Mouse (Mus musculus): Measurements from ENCODE around the gene Hpcal1. TPM values are rescaled to one million over a fixed set of nuclear protein-coding genes. Genes with fewer than 3 reads are reported as not detected.
A peak's percentile ranks its signal among the peaks of the same experiment; 100 is the strongest.

The Hpcal1 gene
- polyA plus RNA-seq, 1 experiment from 2014 or later, result 64.1 TPM

- Histone ChIP-seq H3K4me1 (ENCODE audit: control insufficient read depth, insufficient read depth, low read length) (peaks cover 50% of the 10 kb centered on the region), H3K4me2 (ENCODE audit: low read depth, low read length) (no peak overlapping the region), H3K4me3 (replicated peaks; ENCODE audit: low read length) (no peak overlapping the region), H3K36me3 (ENCODE audit: control insufficient read depth, insufficient read depth, low read length) (no peaks in the 10 kb centered on the region), H3K9me3 (replicated peaks; ENCODE audit: control insufficient read depth, low read length) (no peaks in the 10 kb centered on the region), H3K27me3 (ENCODE audit: control insufficient read depth, insufficient read depth, low read length) (no peaks in the 10 kb centered on the region), H3K9ac (ENCODE audit: low read length) (no peak overlapping the region), H3K27ac (ENCODE audit: low read length) (no peak overlapping the region)
- peak; percentile 58 for ATAC-seq (ENCODE audit: insufficient read depth, low FRiP score)
- 44% methylated on average over 6 of the region's 6 CpGs for WGBS
Measured at GRCm38 (mm10) chr12:17738473-17738872, 47.8 kb downstream of the Hpcal1 start.

GRCm38 (mm10) chr12:17740226-17740625, 49.6 kb downstream of the Hpcal1 start:
- ATAC-seq (ENCODE audit: insufficient read depth, low FRiP score), result no peak
- no peak overlapping the region for H3K4me2 ChIP-seq (ENCODE audit: low read depth, low read length)
- H3K27me3 ChIP-seq (ENCODE audit: control insufficient read depth, insufficient read depth, low read length), result no peaks in the 10 kb centered on the region
- 82% methylated on average over 1 of the region's 1 CpGs for WGBS
- H3K9me3 ChIP-seq (replicated peaks; ENCODE audit: control insufficient read depth, low read length), result no peaks in the 10 kb centered on the region
- no peak overlapping the region for H3K4me3 ChIP-seq (replicated peaks; ENCODE audit: low read length)
- H3K4me1 ChIP-seq (ENCODE audit: control insufficient read depth, insufficient read depth, low read length), result peaks cover 44% of the 10 kb centered on the region
- no peaks in the 10 kb centered on the region for H3K36me3 ChIP-seq (ENCODE audit: control insufficient read depth, insufficient read depth, low read length)
- H3K27ac ChIP-seq (ENCODE audit: low read length), result no peak overlapping the region
- H3K9ac ChIP-seq (ENCODE audit: low read length), result no peak overlapping the region

GRCm38 (mm10) chr12:17741637-17742364, 51.1 kb downstream of the Hpcal1 start:
- Histone ChIP-seq H3K9me3 (replicated peaks; ENCODE audit: control insufficient read depth, low read length) (no peaks in the 10 kb centered on the region), H3K27ac (ENCODE audit: low read length) (peak overlapping the region; percentile 64), H3K36me3 (ENCODE audit: control insufficient read depth, insufficient read depth, low read length) (no peaks in the 10 kb centered on the region), H3K4me1 (ENCODE audit: control insufficient read depth, insufficient read depth, low read length) (peaks cover 57% of the 10 kb centered on the region), H3K4me3 (replicated peaks; ENCODE audit: low read length) (no peak overlapping the region), H3K27me3 (ENCODE audit: control insufficient read depth, insufficient read depth, low read length) (no peaks in the 10 kb centered on the region), H3K9ac (ENCODE audit: low read length) (no peak overlapping the region), H3K4me2 (ENCODE audit: low read depth, low read length) (no peak overlapping the region)
- WGBS, result 59% methylated on average over 17 of the region's 17 CpGs
- ATAC-seq (ENCODE audit: insufficient read depth, low FRiP score), result no peak

- WGBS, result 58% methylated on average over 11 of the region's 11 CpGs
- Histone ChIP-seq H3K9ac (ENCODE audit: low read length) (no peak overlapping the region), H3K27ac (ENCODE audit: low read length) (peak overlapping the region; percentile 64), H3K4me1 (ENCODE audit: control insufficient read depth, insufficient read depth, low read length) (peaks cover 64% of the 10 kb centered on the region), H3K9me3 (replicated peaks; ENCODE audit: control insufficient read depth, low read length) (no peaks in the 10 kb centered on the region), H3K36me3 (ENCODE audit: control insufficient read depth, insufficient read depth, low read length) (no peaks in the 10 kb centered on the region), H3K4me3 (replicated peaks; ENCODE audit: low read length) (no peak overlapping the region), H3K27me3 (ENCODE audit: control insufficient read depth, insufficient read depth, low read length) (no peaks in the 10 kb centered on the region), H3K4me2 (ENCODE audit: low read depth, low read length) (no peak overlapping the region)
- ATAC-seq (ENCODE audit: insufficient read depth, low FRiP score), result peak; percentile 54; the same call in 1 of the 2 replicates
Measured at GRCm38 (mm10) chr12:17742571-17743321, 52.1 kb downstream of the Hpcal1 start.

- Histone ChIP-seq H3K9me3 (replicated peaks; ENCODE audit: control insufficient read depth, low read length) (no peaks in the 10 kb centered on the region), H3K4me2 (ENCODE audit: low read depth, low read length) (no peak overlapping the region), H3K27me3 (ENCODE audit: control insufficient read depth, insufficient read depth, low read length) (no peaks in the 10 kb centered on the region), H3K9ac (ENCODE audit: low read length) (no peak overlapping the region), H3K4me3 (replicated peaks; ENCODE audit: low read length) (no peak overlapping the region), H3K4me1 (ENCODE audit: control insufficient read depth, insufficient read depth, low read length) (peaks cover 65% of the 10 kb centered on the region), H3K36me3 (ENCODE audit: control insufficient read depth, insufficient read depth, low read length) (no peaks in the 10 kb centered on the region), H3K27ac (ENCODE audit: low read length) (no peak overlapping the region)
- ATAC-seq (ENCODE audit: insufficient read depth, low FRiP score), result no peak
- 75% methylated on average over 7 of the region's 7 CpGs for WGBS
Measured at GRCm38 (mm10) chr12:17745431-17745830, 54.8 kb downstream of the Hpcal1 start.

GRCm38 (mm10) chr12:17746725-17747124, 56.1 kb downstream of the Hpcal1 start:
- Histone ChIP-seq H3K4me3 (replicated peaks; ENCODE audit: low read length) (no peak overlapping the region), H3K4me1 (ENCODE audit: control insufficient read depth, insufficient read depth, low read length) (peaks cover 63% of the 10 kb centered on the region), H3K27me3 (ENCODE audit: control insufficient read depth, insufficient read depth, low read length) (no peaks in the 10 kb centered on the region), H3K36me3 (ENCODE audit: control insufficient read depth, insufficient read depth, low read length) (no peaks in the 10 kb centered on the region), H3K9ac (ENCODE audit: low read length) (no peak overlapping the region), H3K4me2 (ENCODE audit: low read depth, low read length) (no peak overlapping the region), H3K9me3 (replicated peaks; ENCODE audit: control insufficient read depth, low read length) (no peaks in the 10 kb centered on the region), H3K27ac (ENCODE audit: low read length) (0 out of 2 replicates have a peak overlapping the region, but pooled peaks have one; percentile 37)
- ATAC-seq (ENCODE audit: insufficient read depth, low FRiP score), result no peak
- 23% methylated on average over 3 of the region's 3 CpGs for WGBS

- Histone ChIP-seq H3K36me3 (ENCODE audit: control insufficient read depth, insufficient read depth, low read length) (no peaks in the 10 kb centered on the region), H3K27me3 (ENCODE audit: control insufficient read depth, insufficient read depth, low read length) (no peaks in the 10 kb centered on the region), H3K4me2 (ENCODE audit: low read depth, low read length) (no peak overlapping the region), H3K4me3 (replicated peaks; ENCODE audit: low read length) (no peak overlapping the region), H3K9ac (ENCODE audit: low read length) (0 out of 2 replicates have a peak overlapping the region, but pooled peaks have one; percentile 5), H3K4me1 (ENCODE audit: control insufficient read depth, insufficient read depth, low read length) (peaks cover 56% of the 10 kb centered on the region), H3K27ac (ENCODE audit: low read length) (0 out of 2 replicates have a peak overlapping the region, but pooled peaks have one; percentile 37), H3K9me3 (replicated peaks; ENCODE audit: control insufficient read depth, low read length) (no peaks in the 10 kb centered on the region)
- 40% methylated on average over 10 of the region's 10 CpGs for WGBS
- no peak for ATAC-seq (ENCODE audit: insufficient read depth, low FRiP score)
Measured at GRCm38 (mm10) chr12:17747191-17748154, 56.8 kb downstream of the Hpcal1 start.

- ATAC-seq (ENCODE audit: insufficient read depth, low FRiP score), result no peak
Measured at GRCm38 (mm10) chr12:17748155-17748529, 57.5 kb downstream of the Hpcal1 start.

More at GRCm38 (mm10) chr12:17748155-17748529, 57.5 kb downstream of the Hpcal1 start:
- Histone ChIP-seq H3K4me3 (replicated peaks; ENCODE audit: low read length) (no peak overlapping the region), H3K4me2 (ENCODE audit: low read depth, low read length) (no peak overlapping the region), H3K4me1 (ENCODE audit: control insufficient read depth, insufficient read depth, low read length) (peaks cover 51% of the 10 kb centered on the region), H3K36me3 (ENCODE audit: control insufficient read depth, insufficient read depth, low read length) (no peaks in the 10 kb centered on the region), H3K9me3 (replicated peaks; ENCODE audit: control insufficient read depth, low read length) (no peaks in the 10 kb centered on the region), H3K27me3 (ENCODE audit: control insufficient read depth, insufficient read depth, low read length) (no peaks in the 10 kb centered on the region), H3K9ac (ENCODE audit: low read length) (no peak overlapping the region), H3K27ac (ENCODE audit: low read length) (0 out of 2 replicates have a peak overlapping the region, but pooled peaks have one; percentile 7)
- 34% methylated on average over 4 of the region's 4 CpGs for WGBS
